In the genomic region with DNA sequence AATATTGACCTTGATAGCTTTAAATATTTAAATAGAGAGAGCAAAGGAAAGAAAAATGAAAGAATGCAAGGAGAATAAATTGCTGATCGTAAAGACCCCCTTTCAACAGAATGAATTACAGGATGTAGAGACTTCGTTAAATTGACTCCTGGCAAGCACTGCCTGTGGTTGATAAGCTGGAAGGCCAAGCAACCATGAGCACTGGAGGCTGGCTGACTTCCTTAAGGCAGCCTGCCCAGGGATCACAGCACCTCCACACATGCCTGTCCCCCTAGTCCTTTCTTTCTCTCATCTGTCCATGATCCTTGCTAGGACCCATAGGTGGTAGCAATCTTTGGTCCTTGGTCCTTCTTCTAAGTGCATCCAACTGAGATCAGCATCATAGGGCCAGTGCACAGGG, we compare ENCODE assay signal across 29 mouse cellular contexts.
"Had no signal": no experiment of that assay in that cellular context is flagged by ENCODE, and none has a peak within 500 bp of the region (broad histone marks: within the 10 kb centered on the region; RNA-seq: fewer than 3 reads in every experiment).

No protein-coding gene starts in this region.

- H3K9me3 ChIP-seq: embryonic facial prominence, embryonic 10.5 days; embryonic facial prominence, embryonic 12.5 days; embryonic facial prominence, embryonic 13.5 days; embryonic facial prominence, embryonic 15.5 days; forebrain, embryonic 10.5 days; forebrain, embryonic 12.5 days; forebrain, embryonic 13.5 days; forebrain, embryonic 15.5 days had no signal

- H3K36me3 ChIP-seq: embryonic facial prominence, embryonic 10.5 days; embryonic facial prominence, embryonic 12.5 days; embryonic facial prominence, embryonic 13.5 days; embryonic facial prominence, embryonic 15.5 days; forebrain, embryonic 10.5 days; forebrain, embryonic 12.5 days; forebrain, embryonic 15.5 days had no signal

- DNase-seq: cerebellum, adult 2 months; cerebellum, adult 8-10 months; cerebellum, adult 9-10 months; cerebellum, adult 9-11 months; cerebellum, postnatal 10 days; cerebellum, postnatal 14 days; cerebellum, postnatal 25 days; cerebellum, postnatal 36 days; embryo, embryonic 11 days; forebrain, postnatal 0 days; gastrocnemius, adult 2 months; gastrocnemius, postnatal 10 days; gastrocnemius, postnatal 14 days; gastrocnemius, postnatal 25 days; gastrocnemius, postnatal 36 days; heart, adult 11 months; heart, adult 18-20 months; heart, adult 2 months had no signal

- H3K4me1 ChIP-seq: embryonic facial prominence, embryonic 15.5 days; forebrain, embryonic 12.5 days; forebrain, embryonic 13.5 days; forebrain, embryonic 15.5 days had no signal

- ATAC-seq: forebrain, embryonic 13.5 days; forebrain, embryonic 14.5 days; forebrain, embryonic 15.5 days; forebrain, embryonic 16.5 days; forebrain, postnatal 0 days had no signal

- H3K27ac ChIP-seq: embryonic facial prominence, embryonic 10.5 days; embryonic facial prominence, embryonic 12.5 days; embryonic facial prominence, embryonic 13.5 days; embryonic facial prominence, embryonic 15.5 days; forebrain, embryonic 10.5 days; forebrain, embryonic 12.5 days; forebrain, embryonic 13.5 days; forebrain, embryonic 15.5 days; gastrocnemius, adult 2 months; heart, adult 2 months had no signal

- H3K27me3 ChIP-seq: embryonic facial prominence, embryonic 12.5 days; embryonic facial prominence, embryonic 13.5 days; embryonic facial prominence, embryonic 15.5 days; forebrain, embryonic 15.5 days had no signal

- H3K4me3 ChIP-seq: embryonic facial prominence, embryonic 10.5 days; embryonic facial prominence, embryonic 12.5 days; embryonic facial prominence, embryonic 13.5 days; embryonic facial prominence, embryonic 15.5 days; erythroblast, embryonic 14.5 days; forebrain, embryonic 10.5 days; forebrain, embryonic 12.5 days; forebrain, embryonic 13.5 days; forebrain, embryonic 15.5 days; gastrocnemius, adult 2 months; heart, adult 2 months had no signal
